Mouse (Mus musculus) embryonic facial prominence, embryonic 14.5 days (tissue): ENCODE data around the gene Slc35c1. TPM values are rescaled to one million over a fixed set of nuclear protein-coding genes. Genes with fewer than 3 reads are reported as not detected.

ENCODE experiments used
- ATAC-seq: fragments of 200-750 bp; cut with Nextera tagmentation; 2 replicates; pipeline ENCODE4 v1.8.0; 2017; ENCODE audit warnings: low read depth, moderate number of reproducible peaks, moderate TSS enrichment
- DNase-seq: peaks from one replicate; pipeline ENCODE4 v3.0.0-alpha.2; 2015; ENCODE audit warnings: low spot score
- H3K27ac ChIP-seq: fragments of 300-500 bp; sonication (generic); replicated peaks from 2 replicates; pipeline ENCODE4 v1.5.1; 2014; ENCODE audit warnings: low read depth, mild to moderate bottlenecking, low read length, moderate library complexity
- H3K27me3 ChIP-seq: fragments of 300-500 bp; sonication (generic); replicated peaks from 2 replicates; pipeline ENCODE4 v1.6.1; 2014; ENCODE audit warnings: low read length; ENCODE audit not compliant: control insufficient read depth, insufficient read depth
- H3K36me3 ChIP-seq: fragments of 300-500 bp; sonication (generic); 2 replicates; pipeline ENCODE4 v1.6.1; 2014; ENCODE audit warnings: low read length, mixed read lengths; ENCODE audit not compliant: control insufficient read depth, insufficient read depth
- H3K4me1 ChIP-seq: fragments of 300-500 bp; sonication (generic); 2 replicates; pipeline ENCODE4 v1.6.1; 2014; ENCODE audit warnings: antibody characterized with exemption, low read length; ENCODE audit not compliant: control insufficient read depth, insufficient read depth
- H3K4me2 ChIP-seq: fragments of 300-500 bp; sonication (generic); 2 replicates; pipeline ENCODE4 v1.6.1; 2014; ENCODE audit warnings: low read depth, mild to moderate bottlenecking, low read length, moderate library complexity, mixed read lengths
- H3K4me3 ChIP-seq: fragments of 300-500 bp; sonication (generic); 2 replicates; pipeline ENCODE4 v1.5.1; 2014; ENCODE audit warnings: low read depth, mild to moderate bottlenecking, low read length
- H3K9ac ChIP-seq: fragments of 300-500 bp; sonication (generic); 2 replicates; pipeline ENCODE4 v1.6.1; 2014; ENCODE audit warnings: low read depth, mild to moderate bottlenecking, low read length, moderate library complexity, mixed read lengths
- H3K9me3 ChIP-seq: fragments of 300-500 bp; sonication (generic); 2 replicates; pipeline ENCODE4 v1.6.1; 2016; ENCODE audit warnings: low read length; ENCODE audit not compliant: control insufficient read depth
- WGBS: fragments of 180-500 bp; shearing (Covaris S2); extraction: QIAGEN DNeasy Blood & Tissue Kit; methylation state at CpG from one replicate; pipeline ENCODE4 v1.1.7; 2014; 5-methylcytosine and 5-hydroxymethylcytosine counted together
- polyA plus RNA-seq: library from polyadenylated mRNA; unstranded; fragments of >200 nt; fragmentation: Nextera tagmentation; extraction: Ambion mirVana; gene quantifications from 2 replicates; pipeline ENCODE4 v1.2.1, GENCODE M21; 2014

The Slc35c1 gene
- polyA plus RNA-seq, 1 experiment from 2014 or later = 15.7 TPM

GRCm38 (mm10) chr2:92493656-92494390 lies 33.5 kb upstream of the Slc35c1 start:
- Histone ChIP-seq H3K27ac (no peak overlapping the region), H3K36me3 (no peaks in the 10 kb centered on the region), H3K9me3 (no peaks in the 10 kb centered on the region), H3K4me3 (no peak overlapping the region), H3K27me3 (no peaks in the 10 kb centered on the region), H3K4me2 (no peak overlapping the region), H3K4me1 (peaks cover 5% of the 10 kb centered on the region), H3K9ac (no peak overlapping the region)
- WGBS = 62% methylated on average over 15 of the region's 15 CpGs
- no peak for DNase-seq
- no peak for ATAC-seq

DNA sequence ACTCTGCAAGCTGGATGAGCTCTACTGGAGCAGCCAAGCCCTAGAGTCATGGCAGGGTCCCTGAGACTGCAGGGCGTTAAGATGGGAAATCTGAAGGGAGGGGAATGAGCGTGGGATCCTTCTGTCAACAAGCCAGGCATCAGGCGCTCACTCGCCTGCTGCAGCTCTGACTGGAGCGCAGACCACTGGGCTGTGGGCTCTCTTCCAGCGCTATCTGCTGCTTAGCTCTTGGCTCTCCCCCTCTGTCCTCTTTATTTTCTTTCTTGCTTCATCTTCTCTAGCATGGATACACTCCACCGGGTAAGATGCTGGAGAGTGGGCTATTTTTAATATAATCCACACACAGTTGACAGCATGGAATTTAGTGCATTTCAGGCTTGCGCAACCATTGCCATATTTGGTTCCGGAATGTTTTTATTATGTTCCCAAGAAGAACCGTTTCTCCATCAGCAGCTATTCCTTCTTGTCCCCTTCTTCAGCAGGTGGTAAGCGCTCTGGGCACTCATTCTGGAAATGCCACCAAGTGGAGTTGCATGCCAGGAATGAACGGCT lies 31.7 kb upstream of the Slc35c1 start:
- H3K9ac ChIP-seq = no peak overlapping the region
- H3K4me1 ChIP-seq = peaks cover 5% of the 10 kb centered on the region
- no peak overlapping the region for H3K27ac ChIP-seq
- no peak overlapping the region for H3K4me2 ChIP-seq
- DNase-seq (peak; percentile 74), ATAC-seq (peak; percentile 61)
- WGBS = 35% methylated on average over 12 of the region's 12 CpGs
- H3K36me3 ChIP-seq = no peaks in the 10 kb centered on the region
- no peak overlapping the region for H3K4me3 ChIP-seq
- H3K27me3 ChIP-seq = no peaks in the 10 kb centered on the region
- H3K9me3 ChIP-seq = no peaks in the 10 kb centered on the region

DNA sequence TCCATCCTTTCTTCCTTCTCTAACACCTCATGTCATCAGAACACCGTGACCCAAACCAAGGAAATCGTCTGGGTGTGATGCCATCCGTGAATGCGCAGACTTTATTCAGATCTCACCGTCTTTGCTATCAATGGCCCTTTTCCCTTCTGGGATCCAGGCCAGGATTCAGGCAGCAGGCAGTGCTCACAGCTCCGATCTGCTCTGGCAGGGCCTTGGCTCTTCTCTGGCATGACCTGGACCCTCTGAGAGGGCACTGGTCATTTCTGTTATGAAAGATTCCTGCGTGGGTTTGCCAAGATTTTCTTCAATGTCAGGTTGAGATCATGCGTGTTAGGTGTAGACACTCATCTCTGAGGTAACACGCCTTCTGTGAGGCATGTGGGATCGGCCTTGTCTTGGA lies 30.2 kb upstream of the Slc35c1 start:
- Histone ChIP-seq H3K4me2 (no peak overlapping the region), H3K4me1 (no peaks in the 10 kb centered on the region), H3K27me3 (peaks cover 5% of the 10 kb centered on the region; the same call in 1 of the 2 replicates), H3K4me3 (no peak overlapping the region), H3K9me3 (no peaks in the 10 kb centered on the region), H3K27ac (no peak overlapping the region), H3K36me3 (no peaks in the 10 kb centered on the region), H3K9ac (no peak overlapping the region)
- DNase-seq = no peak
- 82% methylated on average over 10 of the region's 10 CpGs for WGBS
- ATAC-seq = no peak

DNA sequence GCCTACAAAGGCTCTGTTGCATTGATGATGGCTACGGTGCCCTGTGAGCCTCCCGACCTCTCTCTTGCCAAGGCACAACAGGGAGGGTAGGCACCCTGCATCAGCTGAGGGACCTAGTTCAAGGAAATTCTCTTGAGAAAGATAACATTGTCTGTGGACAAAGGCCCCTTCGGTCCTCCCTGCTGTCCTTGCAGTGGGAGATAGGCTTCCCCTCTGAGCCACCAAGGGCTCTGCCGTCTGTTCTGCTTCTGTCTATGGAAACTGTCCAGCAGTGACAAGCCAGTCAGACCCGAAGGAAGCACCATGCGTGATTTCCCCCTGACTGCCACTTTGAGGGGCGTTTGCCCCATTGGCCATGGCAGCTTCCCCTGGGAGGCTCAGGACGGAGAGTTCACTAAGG lies 27.5 kb upstream of the Slc35c1 start:
- Histone ChIP-seq H3K4me3 (no peak overlapping the region), H3K9ac (no peak overlapping the region), H3K4me1 (no peaks in the 10 kb centered on the region), H3K4me2 (no peak overlapping the region), H3K27me3 (peaks cover 31% of the 10 kb centered on the region), H3K36me3 (no peaks in the 10 kb centered on the region), H3K9me3 (no peaks in the 10 kb centered on the region), H3K27ac (no peak overlapping the region)
- WGBS = 77% methylated on average over 8 of the region's 8 CpGs
- DNase-seq = no peak
- no peak for ATAC-seq

DNA sequence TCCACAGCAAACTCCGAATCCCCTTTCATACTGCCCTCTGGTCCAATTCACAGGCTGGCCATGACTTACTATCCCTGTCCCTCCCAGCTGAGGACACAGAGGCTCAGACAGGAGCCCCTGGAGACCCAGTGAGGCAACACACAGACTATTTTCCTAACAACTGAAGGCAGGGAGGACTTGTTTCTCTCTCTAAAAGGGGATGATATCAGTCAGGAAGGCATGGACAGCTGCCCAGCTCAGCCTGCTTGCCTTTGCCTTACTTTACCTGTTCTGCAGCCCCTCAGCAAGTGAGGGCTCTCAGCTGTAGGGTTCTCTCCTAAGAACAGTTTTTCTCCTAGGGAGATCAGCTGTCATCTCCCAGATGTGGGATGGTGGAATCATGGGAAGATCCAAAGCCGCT lies 26.6 kb upstream of the Slc35c1 start:
- DNase-seq (no peak), ATAC-seq (no peak)
- Histone ChIP-seq H3K9me3 (no peaks in the 10 kb centered on the region), H3K4me2 (no peak overlapping the region), H3K4me3 (no peak overlapping the region), H3K36me3 (no peaks in the 10 kb centered on the region), H3K27ac (no peak overlapping the region), H3K4me1 (no peaks in the 10 kb centered on the region), H3K27me3 (peaks cover 32% of the 10 kb centered on the region), H3K9ac (no peak overlapping the region)
- 42% methylated on average over 2 of the region's 2 CpGs for WGBS

DNA sequence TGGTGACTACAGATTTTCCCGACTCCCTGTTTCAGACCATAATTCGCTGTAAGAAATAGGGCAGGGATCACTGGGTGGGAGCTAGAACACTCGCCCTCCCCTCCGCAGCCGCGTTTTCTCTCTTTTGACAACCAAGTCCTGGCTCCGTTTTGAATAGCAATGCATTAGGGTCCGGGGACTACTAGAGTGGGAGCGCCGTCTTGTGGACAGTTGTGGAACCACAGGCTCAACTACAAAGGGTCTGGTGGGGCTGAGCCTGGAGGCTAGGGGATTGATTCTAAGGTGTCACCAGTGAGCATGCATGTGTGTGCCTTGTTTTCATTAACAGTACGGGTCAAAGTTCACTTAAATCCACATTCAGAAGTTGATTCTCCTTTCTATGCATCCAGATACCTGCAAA lies 26.1 kb upstream of the Slc35c1 start:
- ATAC-seq = no peak; the same call in 1 of the 2 replicates
- H3K4me2 ChIP-seq = peak overlapping the region; percentile 31
- 3% methylated on average over 11 of the region's 11 CpGs for WGBS

GRCm38 (mm10) chr2:92485640-92486295 lies 25.4 kb upstream of the Slc35c1 start:
- ATAC-seq (peak; percentile 54; the same call in 1 of the 2 replicates), DNase-seq (peak; percentile 64)
- H3K4me2 ChIP-seq = peak overlapping the region; percentile 31
- H3K27ac ChIP-seq = no peak overlapping the region
- no peaks in the 10 kb centered on the region for H3K9me3 ChIP-seq
- H3K27me3 ChIP-seq = peaks cover 32% of the 10 kb centered on the region
- no peaks in the 10 kb centered on the region for H3K4me1 ChIP-seq
- H3K4me3 ChIP-seq = no peak overlapping the region
- H3K9ac ChIP-seq = no peak overlapping the region
- WGBS = 5% methylated on average over 15 of the region's 15 CpGs
- H3K36me3 ChIP-seq = no peaks in the 10 kb centered on the region

More for the DNA sequence above, 26.1 kb upstream of the Slc35c1 start:
- Histone ChIP-seq H3K27ac (no peak overlapping the region), H3K4me3 (no peak overlapping the region; the same call in 1 of the 2 replicates), H3K36me3 (no peaks in the 10 kb centered on the region), H3K27me3 (peaks cover 32% of the 10 kb centered on the region), H3K9me3 (no peaks in the 10 kb centered on the region), H3K9ac (no peak overlapping the region; the same call in 1 of the 2 replicates), H3K4me1 (no peaks in the 10 kb centered on the region)
- peak; percentile 81 for DNase-seq

DNA sequence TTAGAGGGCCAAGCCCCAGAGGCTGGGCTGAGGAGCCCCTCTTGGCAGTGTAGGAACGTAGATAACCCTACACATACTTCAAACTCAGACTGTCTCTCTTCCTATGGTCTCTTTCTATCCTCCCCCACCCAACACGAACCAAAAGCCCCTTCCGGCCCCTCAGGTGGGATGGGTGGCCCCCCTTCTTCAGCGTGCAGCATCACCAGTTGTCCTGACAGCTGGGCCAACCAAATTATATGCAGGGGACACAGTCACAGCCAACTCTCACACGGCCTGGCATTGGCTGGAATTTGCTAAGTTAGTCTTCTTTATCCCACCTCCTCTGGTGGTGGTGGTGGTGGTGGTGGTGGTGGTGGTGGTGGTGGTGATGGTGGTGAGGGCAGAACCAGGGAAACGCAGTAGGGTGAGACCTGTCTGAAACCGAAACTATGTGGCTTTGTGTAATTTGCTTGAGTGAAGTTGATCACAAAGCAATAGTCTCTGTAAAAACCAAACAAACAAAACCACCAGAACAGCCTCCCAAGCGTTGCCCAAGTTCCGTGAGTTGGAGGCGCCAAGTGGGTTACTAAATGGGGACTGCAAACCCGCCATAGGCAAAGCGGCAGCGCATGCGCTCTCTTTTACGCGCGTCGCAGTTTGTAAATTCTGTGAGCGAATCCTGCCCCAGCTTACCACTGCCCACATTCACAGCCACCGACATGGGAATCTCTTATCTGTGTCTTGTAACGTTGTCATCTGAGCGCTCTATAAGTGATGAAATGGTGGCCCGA lies 24.1 kb upstream of the Slc35c1 start:
- peaks cover 32% of the 10 kb centered on the region for H3K27me3 ChIP-seq
- H3K4me2 ChIP-seq = peak overlapping the region; percentile 40
- WGBS = 32% methylated on average over 23 of the region's 23 CpGs
- no peaks in the 10 kb centered on the region for H3K36me3 ChIP-seq
- ATAC-seq (no peak), DNase-seq (peak; percentile 35)
- H3K9ac ChIP-seq = no peak overlapping the region
- H3K4me3 ChIP-seq = peak overlapping the region; percentile 18; the same call in 1 of the 2 replicates
- no peaks in the 10 kb centered on the region for H3K4me1 ChIP-seq
- H3K9me3 ChIP-seq = no peaks in the 10 kb centered on the region
- no peak overlapping the region for H3K27ac ChIP-seq
